Mouse (Mus musculus): ENCODE data around the gene Nrp2. TPM values are rescaled to one million over a fixed set of nuclear protein-coding genes. Genes with fewer than 3 reads are reported as not detected.

The Nrp2 gene
- total RNA-seq, 1 experiment: 14.4 TPM

- no peak overlapping the region for H3K9ac ChIP-seq (ENCODE audit: insufficient read depth, low read depth, low read length, poor library complexity, severe bottlenecking)
- no peak overlapping the region for H3K27ac ChIP-seq (ENCODE audit: insufficient read depth, low read depth, low read length, poor library complexity, severe bottlenecking)
- in situ Hi-C loops (cut with MboI; ENCODE audit: low sequenced_read_pairs in 2 of 2, unreplicated experiment in 2 of 2): no loop called here
- H3K4me1 ChIP-seq (ENCODE audit: control insufficient read depth in 2 of 2, insufficient read depth in 2 of 2, low read length in 2 of 2, poor library complexity in 1 of 2): no peaks in the 10 kb centered on the region; a peak in 1 of 4 replicates
- H3K4me3 ChIP-seq (ENCODE audit: insufficient read depth in 1 of 2, low read depth in 1 of 2, low read length in 2 of 2, poor library complexity in 1 of 2, severe bottlenecking in 1 of 2): no peak overlapping the region
- DNase-seq (ENCODE audit: low read depth, low spot score): no peak
- TF ChIP-seq HCFC1 (IDR thresholded peaks at IDR 0.05; ENCODE audit: borderline replicate concordance, insufficient read depth, low read length): no peak
- TF ChIP-seq ZNF384 (IDR thresholded peaks at IDR 0.05; ENCODE audit: low read depth, low read length): no peak
- TF ChIP-seq ZC3H11A (IDR thresholded peaks at IDR 0.05; ENCODE audit: borderline replicate concordance, low read depth, low read length): no peak
- no peak for TF ChIP-seq MAFK (IDR thresholded peaks at IDR 0.05; ENCODE audit: insufficient read depth, low read depth, low read length)
- H3K36me3 ChIP-seq (ENCODE audit: control insufficient read depth, insufficient read depth, low read length, poor library complexity, severe bottlenecking): no peaks in the 10 kb centered on the region
- H3K9me3 ChIP-seq (ENCODE audit: control insufficient read depth, insufficient read depth, low read depth, low read length): no peaks in the 10 kb centered on the region
These were observed 125.1 kb downstream of the Nrp2 start for GRCm38 (mm10) chr1:62828156-62828555.

GRCm38 (mm10) chr1:62829690-62830417, 126.8 kb downstream of the Nrp2 start:
- H3K27ac ChIP-seq (ENCODE audit: insufficient read depth, low read depth, low read length, poor library complexity, severe bottlenecking): no peak overlapping the region

GRCm38 (mm10) chr1:62830418-62830769, 127.3 kb downstream of the Nrp2 start:
- no peak for DNase-seq (ENCODE audit: low read depth, low spot score)
- Histone ChIP-seq H3K27ac (ENCODE audit: insufficient read depth, low read depth, low read length, poor library complexity, severe bottlenecking) (no peak overlapping the region; the same call in 1 of the 2 replicates), H3K4me3 (ENCODE audit: insufficient read depth in 1 of 2, low read depth in 1 of 2, low read length in 2 of 2, poor library complexity in 1 of 2, severe bottlenecking in 1 of 2) (no peak overlapping the region), H3K36me3 (ENCODE audit: control insufficient read depth, insufficient read depth, low read length, poor library complexity, severe bottlenecking) (no peaks in the 10 kb centered on the region), H3K4me1 (ENCODE audit: control insufficient read depth in 2 of 2, insufficient read depth in 2 of 2, low read length in 2 of 2, poor library complexity in 1 of 2) (no peaks in the 10 kb centered on the region; a peak in 1 of 4 replicates), H3K9me3 (ENCODE audit: control insufficient read depth, insufficient read depth, low read depth, low read length) (no peaks in the 10 kb centered on the region), H3K9ac (ENCODE audit: insufficient read depth, low read depth, low read length, poor library complexity, severe bottlenecking) (no peak overlapping the region)
- TF ChIP-seq ZC3H11A (IDR thresholded peaks at IDR 0.05; ENCODE audit: borderline replicate concordance, low read depth, low read length) (no peak), MAFK (IDR thresholded peaks at IDR 0.05; ENCODE audit: insufficient read depth, low read depth, low read length) (no peak), ZNF384 (IDR thresholded peaks at IDR 0.05; ENCODE audit: low read depth, low read length) (no peak), CHD2 (IDR thresholded peaks at IDR 0.05; ENCODE audit: low read depth, low read length) (no peak), HCFC1 (IDR thresholded peaks at IDR 0.05; ENCODE audit: borderline replicate concordance, insufficient read depth, low read length) (no peak)
- in situ Hi-C loops (cut with MboI; ENCODE audit: low sequenced_read_pairs in 2 of 2, unreplicated experiment in 2 of 2): no loop called here

More at GRCm38 (mm10) chr1:62829690-62830417, 126.8 kb downstream of the Nrp2 start:
- H3K9me3 ChIP-seq (ENCODE audit: control insufficient read depth, insufficient read depth, low read depth, low read length): no peaks in the 10 kb centered on the region
- TF ChIP-seq HCFC1 (IDR thresholded peaks at IDR 0.05; ENCODE audit: borderline replicate concordance, insufficient read depth, low read length) (no peak), ZC3H11A (IDR thresholded peaks at IDR 0.05; ENCODE audit: borderline replicate concordance, low read depth, low read length) (no peak), ZNF384 (IDR thresholded peaks at IDR 0.05; ENCODE audit: low read depth, low read length) (no peak), CHD2 (IDR thresholded peaks at IDR 0.05; ENCODE audit: low read depth, low read length) (no peak), MAFK (IDR thresholded peaks at IDR 0.05; ENCODE audit: insufficient read depth, low read depth, low read length) (no peak)
- H3K4me1 ChIP-seq (ENCODE audit: control insufficient read depth in 2 of 2, insufficient read depth in 2 of 2, low read length in 2 of 2, poor library complexity in 1 of 2): no peaks in the 10 kb centered on the region; a peak in 1 of 4 replicates
- in situ Hi-C loops (cut with MboI; ENCODE audit: low sequenced_read_pairs in 2 of 2, unreplicated experiment in 2 of 2): no loop called here
- H3K36me3 ChIP-seq (ENCODE audit: control insufficient read depth, insufficient read depth, low read length, poor library complexity, severe bottlenecking): no peaks in the 10 kb centered on the region
- DNase-seq (ENCODE audit: low read depth, low spot score): no peak
- no peak overlapping the region for H3K9ac ChIP-seq (ENCODE audit: insufficient read depth, low read depth, low read length, poor library complexity, severe bottlenecking)
- no peak overlapping the region for H3K4me3 ChIP-seq (ENCODE audit: insufficient read depth in 1 of 2, low read depth in 1 of 2, low read length in 2 of 2, poor library complexity in 1 of 2, severe bottlenecking in 1 of 2)

- TF ChIP-seq HCFC1 (IDR thresholded peaks at IDR 0.05; ENCODE audit: borderline replicate concordance, insufficient read depth, low read length) (no peak), CHD2 (IDR thresholded peaks at IDR 0.05; ENCODE audit: low read depth, low read length) (no peak), MAFK (IDR thresholded peaks at IDR 0.05; ENCODE audit: insufficient read depth, low read depth, low read length) (no peak), ZC3H11A (IDR thresholded peaks at IDR 0.05; ENCODE audit: borderline replicate concordance, low read depth, low read length) (no peak), ZNF384 (IDR thresholded peaks at IDR 0.05; ENCODE audit: low read depth, low read length) (no peak)
- H3K27ac ChIP-seq (ENCODE audit: insufficient read depth, low read depth, low read length, poor library complexity, severe bottlenecking): no peak overlapping the region
- in situ Hi-C loops (cut with MboI; ENCODE audit: low sequenced_read_pairs in 2 of 2, unreplicated experiment in 2 of 2): no loop called here
- H3K36me3 ChIP-seq (ENCODE audit: control insufficient read depth, insufficient read depth, low read length, poor library complexity, severe bottlenecking): no peaks in the 10 kb centered on the region
- no peak overlapping the region for H3K9ac ChIP-seq (ENCODE audit: insufficient read depth, low read depth, low read length, poor library complexity, severe bottlenecking)
- DNase-seq (ENCODE audit: low read depth, low spot score): no peak
- no peak overlapping the region for H3K4me3 ChIP-seq (ENCODE audit: insufficient read depth in 1 of 2, low read depth in 1 of 2, low read length in 2 of 2, poor library complexity in 1 of 2, severe bottlenecking in 1 of 2)
- no peaks in the 10 kb centered on the region for H3K9me3 ChIP-seq (ENCODE audit: control insufficient read depth, insufficient read depth, low read depth, low read length)
- H3K4me1 ChIP-seq (ENCODE audit: control insufficient read depth in 2 of 2, insufficient read depth in 2 of 2, low read length in 2 of 2, poor library complexity in 1 of 2): no peaks in the 10 kb centered on the region; a peak in 1 of 4 replicates
These were observed 128.8 kb downstream of the Nrp2 start for GRCm38 (mm10) chr1:62831725-62832455.
